Mouse (Mus musculus): ENCODE measurements around the gene Pomt1.
"Not testable (repeated sequence)": the region's sequence is repeated elsewhere in the genome, so short reads cannot be mapped to it uniquely, and the experiment has no call there.

The Pomt1 gene

DNA sequence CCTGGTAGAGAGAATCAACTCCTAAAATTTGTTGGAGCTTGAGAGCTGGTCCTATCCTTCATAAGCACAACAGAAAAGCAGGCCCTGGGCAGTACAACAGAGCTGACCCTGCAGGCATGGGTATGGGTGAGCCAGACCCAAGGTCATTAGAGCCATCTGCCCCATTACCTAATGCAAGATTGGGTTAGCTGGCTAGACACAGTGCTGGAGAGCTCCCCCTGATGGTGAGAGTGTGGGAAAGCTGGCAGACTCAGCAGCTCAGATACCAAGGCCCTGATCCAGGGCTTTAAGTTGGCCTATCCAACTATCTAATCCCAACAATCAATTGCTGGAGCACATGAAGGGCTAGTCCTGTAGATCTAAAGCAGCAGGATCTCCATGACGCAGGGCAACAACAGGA is 46.3 kb downstream of the Pomt1 start:
- peak; percentile 66 to 69 for DNase-seq (ENCODE audit: low spot score in 2 of 2)

DNA sequence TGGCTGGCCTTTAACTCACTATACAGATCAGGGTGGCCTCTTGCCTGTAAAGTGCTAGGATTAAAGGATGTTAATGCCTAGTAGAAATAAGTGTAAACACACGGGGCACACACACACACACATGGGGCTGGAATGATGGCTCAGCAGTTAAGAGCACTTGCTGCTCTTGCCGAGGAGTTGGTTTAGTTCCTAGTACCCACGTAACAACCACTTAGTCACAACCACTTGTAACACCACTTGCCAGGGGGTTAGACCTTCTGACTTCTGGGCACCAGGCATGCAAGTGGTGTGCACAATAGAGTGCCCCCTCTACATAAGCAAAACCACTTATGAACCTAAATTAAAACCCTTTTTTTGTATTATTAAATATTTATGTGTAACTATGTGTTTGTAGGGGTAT is 47.6 kb downstream of the Pomt1 start:
- no peak for DNase-seq (ENCODE audit: low spot score in 2 of 2)

DNA sequence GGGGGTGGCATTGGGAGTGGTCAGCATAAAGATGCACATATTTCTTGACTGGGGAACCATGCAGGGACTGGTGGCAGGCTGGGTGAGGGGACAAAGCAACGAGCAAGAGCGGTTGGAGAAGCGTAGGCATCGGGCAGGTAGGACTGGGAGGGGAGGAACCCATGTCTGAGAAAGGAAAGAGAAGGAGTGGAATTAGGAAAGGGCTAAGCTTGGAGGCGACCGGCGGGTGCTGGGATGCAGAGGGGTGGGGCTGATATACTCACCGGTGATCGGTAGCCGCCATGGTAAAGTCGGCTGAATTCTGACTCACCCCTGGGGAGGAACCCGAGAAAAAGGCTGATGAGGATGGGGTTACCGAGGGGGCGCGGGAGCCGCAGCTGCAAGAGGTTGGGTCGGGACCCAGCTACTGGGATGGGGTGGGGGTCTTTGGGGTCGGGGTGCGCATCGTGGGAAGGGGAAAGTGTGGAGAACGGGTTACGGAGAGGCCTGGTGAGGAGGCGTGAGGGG is 51.0 kb downstream of the Pomt1 start, which contains the start of gene Golga2:
TSS of gene Golga2 (plus strand) at position 51 of the 507 bp plus-strand sequence.
- no peak for DNase-seq (ENCODE audit: low spot score in 2 of 2)

DNA sequence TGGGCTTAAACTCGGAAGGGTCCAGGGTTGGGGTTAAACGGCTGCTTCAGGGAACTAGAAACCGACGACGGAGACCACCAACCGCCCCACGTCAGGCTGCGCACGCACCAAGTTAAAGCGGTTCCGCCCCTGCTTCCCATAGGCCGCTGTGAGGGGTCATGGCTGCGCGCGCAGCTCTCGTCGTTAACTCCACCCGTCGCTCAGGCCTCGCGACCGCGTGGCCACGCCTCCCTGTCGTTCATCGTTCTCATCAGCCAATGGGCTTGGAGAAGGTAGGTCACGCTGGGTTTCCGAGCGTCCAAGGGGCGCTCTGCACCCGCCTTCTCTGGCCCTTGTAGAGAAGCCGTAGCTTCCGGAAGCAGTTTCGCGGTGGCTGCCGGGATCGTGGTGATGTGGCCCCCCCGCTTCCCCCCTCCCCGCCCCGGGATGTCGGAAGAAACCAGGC is 51.6 kb downstream of the Pomt1 start, which contains the start of gene Swi5:
TSS of gene Swi5 (minus strand) at position 153 of the 445 bp plus-strand sequence.
- peak; percentile 95 to 97 for DNase-seq (ENCODE audit: low spot score in 2 of 2)

DNA sequence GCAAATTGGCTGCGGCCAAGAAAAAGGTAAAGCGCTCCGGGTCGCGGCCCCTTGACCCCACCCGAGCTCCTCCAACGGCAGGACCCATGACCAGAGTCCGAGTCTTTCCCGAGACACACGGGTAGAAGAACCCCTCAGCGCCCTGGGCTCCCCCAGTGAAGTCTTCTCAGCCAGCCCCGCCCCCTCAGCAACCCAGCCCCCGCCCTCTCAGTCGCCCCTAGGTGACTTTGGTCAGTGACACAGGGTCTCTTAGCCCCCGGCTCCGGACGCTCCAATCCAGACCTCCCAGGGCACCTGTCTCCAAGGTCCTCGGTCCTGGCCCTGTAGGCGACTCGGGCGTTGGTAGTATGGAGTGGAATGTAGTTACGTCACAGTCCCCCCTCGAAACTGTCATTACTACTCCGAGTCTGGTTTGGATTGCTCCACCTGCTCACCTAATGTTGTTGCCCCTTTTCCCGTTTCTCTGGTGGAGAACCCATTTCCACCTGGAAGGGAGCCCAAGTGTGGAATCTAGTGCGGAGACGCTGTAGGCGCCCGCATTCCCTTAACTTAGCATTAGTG is 52.1 kb downstream of the Pomt1 start:
- no peak for DNase-seq (ENCODE audit: low spot score in 2 of 2)

DNA sequence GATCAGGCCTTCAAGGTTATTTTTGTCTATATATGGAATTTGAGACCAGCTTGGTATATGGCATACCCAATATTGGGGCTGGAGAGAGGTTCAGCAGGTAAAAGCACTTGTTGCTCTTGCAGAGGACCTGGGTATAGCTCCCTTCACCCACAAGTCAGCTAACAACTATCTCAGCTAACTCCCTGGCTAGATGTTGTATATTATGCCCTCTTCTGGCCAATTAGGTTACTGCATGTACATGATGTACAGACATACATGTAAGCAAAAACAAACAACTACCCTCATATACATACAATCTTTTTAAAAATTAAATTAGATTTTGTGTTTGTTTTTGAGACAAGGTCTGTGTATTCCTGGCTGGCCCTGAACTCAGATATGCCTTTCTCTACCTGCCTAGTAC is 53.2 kb downstream of the Pomt1 start:
- DNase-seq (ENCODE audit: low spot score in 2 of 2), result peak; percentile 26 to 33

DNA sequence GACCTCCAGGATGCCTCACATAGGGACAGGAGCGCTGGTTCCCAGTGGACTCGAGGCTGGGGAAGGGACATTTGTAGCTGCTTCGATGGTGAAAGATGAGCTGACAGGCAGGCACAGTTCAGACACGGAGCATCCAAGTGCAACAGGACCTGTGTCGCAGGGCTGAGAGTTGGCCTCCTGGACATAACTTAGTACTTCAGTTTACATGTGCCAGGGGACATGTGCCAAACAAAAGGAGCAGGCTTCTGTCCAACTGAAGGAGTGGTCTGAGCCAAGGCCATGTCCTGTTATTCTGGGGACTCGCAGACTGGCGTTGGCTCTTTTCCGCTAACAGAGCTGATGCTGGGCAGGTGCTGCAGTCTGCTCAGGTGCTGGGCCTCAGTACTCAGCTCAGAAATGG is 58.0 kb downstream of the Pomt1 start:
- DNase-seq (ENCODE audit: low spot score in 2 of 2), result no peak

DNA sequence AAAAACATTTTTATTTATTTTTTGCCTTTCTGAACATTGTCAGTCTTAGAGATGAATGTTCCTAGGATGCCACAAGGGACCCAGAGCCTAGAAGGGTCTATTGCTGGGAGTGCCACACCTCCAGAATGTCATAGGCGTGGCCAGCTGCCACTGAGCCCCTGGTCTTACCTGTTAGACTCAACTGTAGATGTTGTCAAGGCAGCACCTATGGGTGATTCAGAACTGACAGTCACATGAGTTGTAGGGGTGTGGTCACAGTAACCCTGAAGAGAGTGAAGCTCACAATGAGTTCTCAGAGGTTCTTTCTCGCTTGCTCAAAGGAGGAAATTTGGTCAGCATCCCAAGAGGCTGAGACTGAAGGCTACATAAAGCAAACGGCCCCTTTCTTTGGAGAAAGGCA is 58.9 kb downstream of the Pomt1 start:
- no peak for DNase-seq (ENCODE audit: low spot score in 2 of 2)

DNA sequence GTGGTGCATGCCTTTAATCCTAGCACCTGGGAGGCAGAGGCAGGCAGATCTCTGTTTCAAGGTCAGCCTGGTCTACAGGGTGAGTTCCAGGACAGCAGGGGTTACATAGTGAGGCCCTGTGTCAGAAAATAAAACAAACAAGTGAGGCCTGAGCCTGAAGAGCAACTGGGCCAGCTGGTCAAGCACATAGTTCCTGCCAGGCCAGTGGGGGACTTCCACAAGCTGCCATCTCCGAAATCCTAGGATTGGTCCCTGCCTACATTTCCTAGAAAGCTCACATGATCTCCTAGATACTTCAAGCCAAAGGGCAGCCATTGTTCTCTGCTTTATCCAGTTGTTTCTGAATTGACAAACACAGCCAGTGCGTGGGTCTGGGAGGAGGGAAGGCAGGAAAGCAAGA is 59.5 kb downstream of the Pomt1 start:
- not testable (repeated sequence) for DNase-seq (ENCODE audit: low spot score in 2 of 2)

DNA sequence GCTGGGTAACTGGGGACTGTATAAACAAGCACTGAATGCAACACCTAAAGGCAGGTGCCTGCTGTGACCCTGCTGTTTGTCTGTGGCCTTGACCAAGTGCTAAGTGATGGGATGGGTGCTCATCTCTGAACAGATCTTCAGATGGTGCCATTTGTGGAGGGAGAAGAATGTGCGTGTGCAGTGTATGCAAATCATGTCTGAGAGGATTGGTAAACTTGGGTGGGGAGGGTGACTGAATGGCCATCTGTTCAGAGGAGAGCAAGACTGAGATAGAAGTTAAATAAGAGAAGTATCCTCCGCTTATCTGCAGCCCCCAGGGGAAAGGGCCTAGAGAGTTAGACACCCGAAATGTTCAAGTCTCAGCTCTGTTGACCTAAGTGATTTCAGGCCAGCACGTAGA is 63.1 kb downstream of the Pomt1 start:
- DNase-seq (ENCODE audit: low spot score in 2 of 2), result no peak

DNA sequence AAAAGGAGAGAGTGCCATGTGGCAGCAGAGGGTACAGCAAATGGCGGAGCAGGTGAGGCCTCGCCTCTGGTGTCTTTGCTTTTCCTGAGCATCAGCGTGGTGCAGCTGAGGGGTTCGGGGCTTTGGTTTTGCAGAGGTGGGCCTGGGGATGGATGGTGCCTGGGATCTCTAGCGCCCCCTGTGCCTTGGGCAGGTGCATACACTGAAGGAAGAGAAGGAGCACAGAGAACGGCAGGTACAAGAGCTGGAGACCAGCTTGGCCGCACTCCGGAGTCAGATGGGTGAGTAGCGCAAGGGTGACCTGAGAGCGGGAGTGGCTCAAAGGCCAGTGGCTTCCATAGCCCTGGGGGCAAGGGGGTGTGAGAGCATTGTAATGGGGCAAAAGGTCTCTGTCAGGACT is 66.6 kb downstream of the Pomt1 start:
- no peak for DNase-seq (ENCODE audit: low spot score in 2 of 2)

DNA sequence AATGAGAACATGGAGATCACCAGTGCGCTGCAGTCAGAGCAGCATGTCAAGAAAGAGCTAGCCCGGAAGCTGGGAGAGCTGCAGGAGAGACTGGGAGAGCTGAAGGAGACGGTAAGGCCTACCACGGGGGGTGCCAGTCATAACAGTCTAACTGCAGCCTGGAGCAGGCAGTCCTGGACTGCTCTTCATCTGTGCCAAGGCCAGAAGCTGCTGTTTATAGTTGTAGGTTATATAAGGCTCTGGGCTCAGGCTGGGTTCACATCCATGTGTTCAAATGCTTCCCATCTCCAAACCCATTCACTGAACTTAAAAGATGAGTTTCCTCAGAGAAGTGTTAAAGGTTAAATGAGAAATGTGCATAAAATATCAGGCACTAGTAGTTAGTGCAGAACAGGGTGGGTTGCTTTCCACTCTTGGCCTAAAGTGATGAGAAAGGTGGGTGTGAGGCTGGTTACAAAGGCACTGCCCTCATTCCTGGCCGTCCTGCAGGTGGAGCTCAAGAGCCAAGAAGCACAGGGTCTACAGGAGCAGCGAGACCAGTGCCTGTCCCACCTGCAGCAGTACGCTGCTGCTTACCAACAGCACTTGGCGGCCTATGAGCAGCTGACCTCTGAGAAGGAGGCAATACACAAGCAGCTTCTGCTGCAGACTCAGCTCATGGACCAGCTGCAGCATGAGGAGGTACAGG is 67.9 kb downstream of the Pomt1 start:
- DNase-seq (ENCODE audit: low spot score in 2 of 2), result peak in 1 of 2 experiments; percentile 46

Data from natural killer cell, adult 2 months (primary cell).